Mouse (Mus musculus) cerebellum, adult 9-11 months (tissue): ENCODE data around the gene Prpsap1.
A peak's percentile ranks its signal among the peaks of the same experiment; 100 is the strongest.
"Not testable (repeated sequence)": the region's sequence is repeated elsewhere in the genome, so short reads cannot be mapped to it uniquely, and the experiment has no call there.

Experiments
- DNase-seq: peaks from one replicate; pipeline ENCODE4 v3.0.0; 2022

Prpsap1 gene

GRCm38 (mm10) chr11:116481776-116482175 is 12.2 kb downstream of the Prpsap1 start:
- no peak for DNase-seq

DNA sequence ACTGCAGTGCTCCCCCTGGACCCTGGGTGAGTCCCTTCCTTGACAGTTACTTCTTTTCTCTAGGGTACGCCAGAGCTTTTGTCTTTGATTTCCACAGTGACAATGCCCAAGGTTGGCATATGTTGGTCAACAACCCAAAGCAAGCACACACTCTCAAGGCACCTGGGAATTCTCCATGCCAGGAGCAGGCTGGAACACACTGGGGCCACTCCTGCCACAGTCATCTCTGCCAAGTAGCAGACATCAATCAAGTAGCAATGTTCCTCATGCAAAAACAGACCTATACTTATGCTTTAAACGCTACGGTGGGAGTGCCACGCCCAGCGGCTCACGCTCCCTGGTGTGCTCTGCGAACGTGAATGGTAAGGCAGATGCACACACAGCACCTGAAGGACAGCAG is 13.0 kb downstream of the Prpsap1 start:
- DNase-seq, result peak; percentile 39

GRCm38 (mm10) chr11:116479832-116480231 is 14.2 kb downstream of the Prpsap1 start:
- no peak for DNase-seq

- DNase-seq, result no peak
Observed at GRCm38 (mm10) chr11:116478978-116479377, 15.0 kb downstream of the Prpsap1 start.

GRCm38 (mm10) chr11:116477160-116477759 is 16.7 kb downstream of the Prpsap1 start:
- no peak for DNase-seq

DNA sequence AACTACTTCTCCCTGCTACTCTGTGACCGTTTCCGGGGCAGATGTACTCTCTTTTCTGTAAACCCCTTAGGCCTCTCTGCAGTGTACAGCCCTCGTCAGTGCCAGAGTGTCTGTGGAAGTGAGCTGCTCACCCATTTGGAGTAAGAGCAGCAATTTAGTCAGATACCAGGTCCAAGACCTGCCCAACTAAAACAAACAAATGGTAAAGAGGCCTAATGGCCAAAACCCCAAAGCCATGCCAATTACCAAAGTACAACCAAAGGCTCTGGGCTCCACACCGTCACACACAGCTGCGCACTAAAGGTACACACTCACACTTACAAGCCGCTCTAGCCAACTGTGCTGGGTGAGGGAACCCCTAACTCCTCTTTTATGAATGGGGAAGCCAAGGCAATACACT is 17.3 kb downstream of the Prpsap1 start:
- DNase-seq, result no peak

GRCm38 (mm10) chr11:116476041-116476440 is 18.0 kb downstream of the Prpsap1 start:
- DNase-seq, result no peak

DNA sequence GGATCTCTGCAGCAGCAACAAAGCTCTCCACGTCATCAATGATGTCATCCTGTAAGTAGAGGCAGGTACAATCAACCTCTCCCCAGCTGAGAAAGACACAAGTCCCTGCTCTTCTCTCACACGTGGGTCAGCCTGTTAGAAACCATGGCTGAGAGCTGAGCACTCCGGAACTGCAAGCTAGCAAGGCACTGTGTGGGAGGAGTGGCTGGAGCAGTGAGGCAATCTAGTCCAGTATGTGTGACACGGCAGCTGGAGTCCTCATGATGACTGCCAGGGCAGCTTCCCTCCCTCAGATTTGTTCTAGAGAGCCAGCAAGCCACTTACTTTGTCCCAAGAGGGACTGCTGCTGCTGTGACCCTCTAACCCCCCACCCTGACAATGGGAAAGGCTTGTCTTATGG is 21.7 kb downstream of the Prpsap1 start:
- no peak for DNase-seq

DNA sequence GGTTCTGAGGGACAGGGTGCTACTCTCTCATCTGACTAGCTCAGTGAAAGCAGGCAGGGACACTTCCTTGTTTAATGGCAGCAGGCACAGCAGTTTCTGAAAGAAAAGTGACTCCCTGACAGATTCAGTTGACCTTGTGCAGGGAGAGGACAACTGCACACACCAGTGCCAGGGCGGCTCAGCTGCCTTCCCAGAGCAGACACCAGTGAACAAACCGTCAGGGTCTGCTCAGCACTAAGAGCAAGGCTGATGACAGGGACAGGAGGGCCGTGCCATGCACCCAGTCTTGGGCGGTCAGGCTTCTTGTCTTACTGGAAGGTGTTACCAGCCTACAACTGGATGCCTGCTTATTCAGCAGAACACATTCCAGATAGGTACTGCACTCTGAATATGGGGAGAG is 23.1 kb downstream of the Prpsap1 start:
- DNase-seq, result no peak

DNA sequence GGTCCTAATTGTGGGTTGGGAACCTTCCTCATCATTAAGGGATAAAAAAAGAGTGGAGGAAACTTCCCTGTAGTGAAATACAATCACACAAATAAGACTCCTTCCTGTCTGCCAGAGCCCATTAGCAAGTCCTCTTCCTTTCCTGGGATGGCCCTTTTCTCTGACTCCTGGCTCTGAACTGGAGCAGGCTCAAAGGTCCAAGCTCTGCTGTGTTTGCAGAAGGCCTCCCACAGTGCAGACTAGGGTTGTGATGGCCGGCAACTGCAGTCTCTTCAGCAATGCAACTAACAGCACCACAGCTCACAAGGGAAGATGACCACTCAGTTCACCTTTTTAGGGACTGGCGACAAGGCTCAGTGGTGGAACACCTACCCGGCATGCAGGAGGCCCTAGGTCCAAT is 23.8 kb downstream of the Prpsap1 start:
- DNase-seq, result no peak

DNA sequence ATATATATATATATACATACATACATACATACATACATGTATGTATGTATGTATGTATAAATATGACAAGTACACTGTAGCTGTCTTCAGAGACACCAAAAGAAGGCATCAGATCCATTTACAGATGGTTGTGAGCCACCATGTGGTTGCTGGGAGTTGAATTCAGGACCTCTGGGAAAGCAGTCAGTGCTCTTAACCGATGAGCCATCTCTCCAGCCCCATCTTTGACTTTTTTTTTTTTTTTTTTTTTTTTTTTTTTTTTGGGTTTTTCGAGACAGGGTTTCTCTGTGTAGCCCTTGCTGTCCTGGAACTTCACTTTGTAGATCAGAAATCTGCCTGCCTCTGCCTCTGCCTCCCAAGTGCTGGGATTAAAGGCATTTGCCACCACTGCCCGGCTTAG is 25.7 kb downstream of the Prpsap1 start:
- not testable (repeated sequence) for DNase-seq

GRCm38 (mm10) chr11:116466141-116466540 is 27.9 kb downstream of the Prpsap1 start, which contains the start of gene Qrich2:
Gene Qrich2 (minus strand): TSS chr11:116466241.
- no peak for DNase-seq

DNA sequence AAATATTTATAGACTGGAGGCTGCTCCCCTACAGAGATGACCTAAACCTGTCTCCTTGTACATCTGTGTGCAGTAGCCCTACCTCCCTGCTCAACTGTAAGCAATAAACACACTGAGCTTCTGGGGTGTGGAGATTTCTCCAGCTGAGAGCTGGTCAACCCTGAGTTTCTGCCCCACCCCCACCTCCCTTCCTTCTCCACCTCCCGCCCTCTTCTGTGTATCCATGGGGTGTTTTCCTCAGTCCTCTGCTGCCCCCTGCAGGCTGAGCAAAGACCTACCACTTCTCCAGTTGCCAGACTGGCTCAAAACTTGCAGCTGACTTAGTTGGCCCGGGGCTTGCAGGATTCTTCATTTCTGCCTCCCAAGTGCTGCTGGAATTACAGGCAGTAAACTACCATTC is 30.2 kb downstream of the Prpsap1 start:
- peak; percentile 73 for DNase-seq

- no peak for DNase-seq
Observed at GRCm38 (mm10) chr11:116463338-116463737, 30.7 kb downstream of the Prpsap1 start.

GRCm38 (mm10) chr11:116459786-116460185 is 34.2 kb downstream of the Prpsap1 start:
- no peak for DNase-seq

- no peak for DNase-seq
Observed at GRCm38 (mm10) chr11:116456234-116456633, 37.8 kb downstream of the Prpsap1 start.

GRCm38 (mm10) chr11:116453889-116454288 is 40.1 kb downstream of the Prpsap1 start:
- DNase-seq, result no peak

- DNase-seq, result no peak
Observed at GRCm38 (mm10) chr11:116449341-116449740, 44.7 kb downstream of the Prpsap1 start.

GRCm38 (mm10) chr11:116447822-116448221 is 46.2 kb downstream of the Prpsap1 start:
- no peak for DNase-seq

DNA sequence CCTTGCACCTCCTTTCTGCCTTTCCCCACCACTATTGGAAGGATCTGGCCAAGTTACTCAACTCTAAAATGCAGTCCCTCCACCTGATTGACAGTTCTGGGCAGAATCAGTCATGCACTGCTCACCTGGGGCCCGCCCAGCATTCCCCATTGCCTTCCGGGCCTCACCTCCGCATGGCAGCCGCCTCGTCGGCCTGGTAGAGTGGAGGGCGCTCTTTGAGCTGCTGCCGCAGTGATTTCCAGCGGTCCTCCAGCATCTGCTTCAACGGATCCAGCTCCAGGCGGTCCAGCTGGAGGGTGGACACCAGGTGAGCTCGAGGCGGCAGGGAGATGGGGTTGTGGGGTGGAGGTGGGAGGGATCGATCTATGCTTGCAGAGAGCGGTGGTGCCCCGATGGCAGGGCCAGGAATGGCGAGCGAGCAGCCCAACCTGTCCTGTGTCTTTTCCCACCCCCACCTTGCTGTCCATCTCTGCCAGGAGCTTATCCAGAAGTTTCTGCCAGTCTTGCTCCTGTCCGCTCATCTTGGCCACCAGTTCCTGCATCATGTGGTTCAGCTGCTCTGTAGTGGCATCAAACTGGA is 47.6 kb downstream of the Prpsap1 start:
- no peak for DNase-seq

DNA sequence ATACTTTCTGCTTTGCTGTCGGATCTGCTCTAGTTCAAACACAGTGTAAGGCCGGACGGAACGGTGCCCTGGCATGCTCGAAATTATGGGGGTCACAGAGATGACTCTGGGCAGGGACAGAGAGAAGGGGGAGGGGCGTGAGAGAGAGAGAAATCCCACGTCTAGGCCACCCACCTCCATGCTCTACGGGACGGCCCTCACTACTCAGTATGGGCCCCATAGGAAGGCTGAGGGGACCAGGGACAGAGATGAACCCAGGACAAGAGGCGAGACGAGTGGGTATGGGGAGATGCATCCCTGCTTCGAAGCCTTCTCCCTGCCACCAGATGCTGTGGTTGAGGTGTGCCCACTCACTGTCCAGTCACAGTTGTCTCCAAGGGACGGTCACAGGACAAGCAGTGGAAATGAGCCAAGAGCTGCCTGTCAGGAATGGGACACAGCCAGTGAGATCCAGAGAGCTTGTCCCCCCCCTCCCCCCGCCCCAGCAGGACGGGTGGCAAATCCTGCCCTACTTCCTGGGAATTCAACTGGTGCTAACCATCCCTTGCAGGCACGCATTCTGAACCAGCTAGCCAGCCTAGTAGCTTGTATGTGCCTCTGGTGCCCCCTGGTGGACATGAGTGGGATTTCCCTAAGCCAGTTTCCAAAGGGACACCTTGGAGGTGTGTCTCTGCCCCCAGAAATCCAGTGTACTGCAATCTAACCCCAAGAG is 48.2 kb downstream of the Prpsap1 start:
- DNase-seq, result peak; percentile 85

- DNase-seq, result no peak
Observed at GRCm38 (mm10) chr11:116443935-116444334, 50.1 kb downstream of the Prpsap1 start.

- no peak for DNase-seq
Observed at GRCm38 (mm10) chr11:116443311-116443710, 50.7 kb downstream of the Prpsap1 start.

- DNase-seq, result no peak
Observed at GRCm38 (mm10) chr11:116442867-116443177, 51.2 kb downstream of the Prpsap1 start.
